Comparison of ENCODE assay signal across 18 mouse cellular contexts in genomic region chr16:13049321-13049720, GRCm38 (mm10).
"Had no signal": no experiment of that assay in that cellular context is flagged by ENCODE, and none has a peak within 500 bp of the region (broad histone marks: within the 10 kb centered on the region; RNA-seq: fewer than 3 reads in every experiment).

No protein-coding gene starts in this region.

- H3K27me3 ChIP-seq: lung, embryonic 15.5 days; midbrain, embryonic 12.5 days; midbrain, embryonic 15.5 days; neural tube, embryonic 13.5 days had no signal

- H3K9me3 ChIP-seq: lung, embryonic 15.5 days; midbrain, embryonic 12.5 days; midbrain, embryonic 15.5 days; neural tube, embryonic 13.5 days had no signal

- H3K9ac ChIP-seq: liver, embryonic 14.5 days; liver, postnatal 0 days; lung, embryonic 15.5 days; midbrain, embryonic 12.5 days; midbrain, embryonic 15.5 days; neural tube, embryonic 13.5 days had no signal

- DNase-seq: kidney, adult 2 months; kidney, postnatal 25 days; layer of hippocampus, postnatal 36 days; liver, postnatal 0 days; lung, postnatal 14 days; lung, postnatal 4 days; thymus, adult 18-20 months; thymus, postnatal 4 days had no signal

- H3K4me3 ChIP-seq: layer of hippocampus, adult 2 months; left cerebral cortex, adult 2 months; lung, embryonic 15.5 days; midbrain, embryonic 12.5 days; midbrain, embryonic 15.5 days; myocyte; neural tube, embryonic 13.5 days had no signal

- ATAC-seq: intestine, postnatal 0 days; liver, postnatal 0 days; midbrain, embryonic 15.5 days had no signal

- H3K4me1 ChIP-seq: lung, embryonic 15.5 days; midbrain, embryonic 12.5 days; midbrain, embryonic 15.5 days had no signal

- H3K4me2 ChIP-seq: lung, embryonic 15.5 days; midbrain, embryonic 12.5 days; midbrain, embryonic 15.5 days; neural tube, embryonic 13.5 days had no signal

- H3K36me3 ChIP-seq: lung, embryonic 15.5 days; midbrain, embryonic 12.5 days; midbrain, embryonic 15.5 days; neural tube, embryonic 13.5 days had no signal

- H3K27ac ChIP-seq: kidney, postnatal 0 days; left cerebral cortex, adult 2 months; liver, embryonic 14.5 days; lung, embryonic 15.5 days; midbrain, embryonic 12.5 days; midbrain, embryonic 15.5 days; neural tube, embryonic 13.5 days had no signal
